Mouse (Mus musculus) kidney, embryonic 16.5 days (tissue): ENCODE measurements at regions not wholly inside any gene's neighbourhood (a gene's known extent, or its start where the extent isn't known, plus 50 kb on each side); places are given as distances from the start of the nearest gene placed in this dataset.

ENCODE experiments used
- ATAC-seq: fragments of 200-750 bp; cut with Nextera tagmentation; 2 replicates; pipeline ENCODE4 v1.8.0; 2017; ENCODE audit warnings: moderate TSS enrichment; ENCODE audit not compliant: low FRiP score, low TSS enrichment
- H3K27ac ChIP-seq: fragments of 300-500 bp; sonication (generic); 2 replicates; pipeline ENCODE4 v1.5.1; 2014; ENCODE audit warnings: low read length
- H3K27me3 ChIP-seq: fragments of 300-500 bp; sonication (generic); 2 replicates; pipeline ENCODE4 v1.6.1; 2014; ENCODE audit warnings: low read length, control low read depth, mixed read lengths; ENCODE audit not compliant: insufficient read depth
- H3K36me3 ChIP-seq: fragments of 300-500 bp; sonication (generic); 2 replicates; pipeline ENCODE4 v1.6.1; 2014; ENCODE audit warnings: low read length, control low read depth, mixed read lengths; ENCODE audit not compliant: insufficient read depth
- H3K4me1 ChIP-seq: fragments of 300-500 bp; sonication (generic); 2 replicates; pipeline ENCODE4 v1.6.1; 2014; ENCODE audit warnings: low read length, control low read depth, mixed read lengths; ENCODE audit not compliant: insufficient read depth
- H3K4me2 ChIP-seq: fragments of 300-500 bp; sonication (generic); replicated peaks from 2 replicates; pipeline ENCODE4 v1.6.1; 2014; ENCODE audit warnings: low read depth, low read length
- H3K4me3 ChIP-seq: fragments of 300-500 bp; sonication (generic); 2 replicates; pipeline ENCODE4 v1.5.1; 2014; ENCODE audit warnings: mild to moderate bottlenecking, low read length
- H3K9ac ChIP-seq: fragments of 300-500 bp; sonication (generic); replicated peaks from 2 replicates; pipeline ENCODE4 v1.6.1; 2014; ENCODE audit warnings: low read length
- H3K9me3 ChIP-seq: fragments of 300-500 bp; sonication (generic); 2 replicates; pipeline ENCODE4 v1.6.1; 2016; ENCODE audit warnings: low read length, control low read depth
- WGBS: fragments of 180-500 bp; shearing (Covaris S2); extraction: QIAGEN DNeasy Blood & Tissue Kit; methylation state at CpG from one replicate; pipeline ENCODE4 v1.1.7; 2014; 5-methylcytosine and 5-hydroxymethylcytosine counted together

DNA sequence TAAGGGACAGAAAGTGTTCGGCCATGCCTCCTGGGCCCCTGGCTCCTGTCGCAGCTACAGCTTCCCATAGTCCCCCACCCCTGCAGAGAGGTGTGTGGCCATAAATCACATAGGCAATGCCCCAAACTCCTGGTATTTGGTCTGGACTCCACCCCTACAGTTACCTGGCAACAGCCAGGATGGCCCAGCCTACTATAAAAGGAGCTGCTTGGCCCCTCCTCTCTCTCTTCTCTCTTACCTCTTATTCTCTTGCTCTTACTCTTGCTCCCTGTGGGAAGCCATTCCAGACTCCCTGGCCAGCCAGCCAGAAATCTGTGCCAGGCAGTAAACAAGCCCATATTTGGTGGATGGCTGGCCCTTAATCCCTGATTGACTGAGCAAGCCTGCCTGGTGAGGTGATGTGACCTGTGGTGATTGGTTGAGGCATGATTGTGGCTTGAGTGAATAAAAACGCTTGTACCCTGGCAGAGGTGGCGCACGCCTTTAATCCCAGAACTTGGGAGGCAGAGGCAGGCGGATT, 56.4 kb upstream of the Nap1l1 start:
- 83% methylated on average over 6 of the region's 6 CpGs for WGBS
- H3K4me2 ChIP-seq, result no peak overlapping the region
- no peak for ATAC-seq
- H3K27me3 ChIP-seq, result no peaks in the 10 kb centered on the region
- H3K4me1 ChIP-seq, result peaks cover 12% of the 10 kb centered on the region; the same call in 1 of the 2 replicates
- H3K9me3 ChIP-seq, result no peaks in the 10 kb centered on the region
- no peak overlapping the region for H3K4me3 ChIP-seq
- no peaks in the 10 kb centered on the region for H3K36me3 ChIP-seq
- H3K9ac ChIP-seq, result no peak overlapping the region
- H3K27ac ChIP-seq, result no peak overlapping the region

DNA sequence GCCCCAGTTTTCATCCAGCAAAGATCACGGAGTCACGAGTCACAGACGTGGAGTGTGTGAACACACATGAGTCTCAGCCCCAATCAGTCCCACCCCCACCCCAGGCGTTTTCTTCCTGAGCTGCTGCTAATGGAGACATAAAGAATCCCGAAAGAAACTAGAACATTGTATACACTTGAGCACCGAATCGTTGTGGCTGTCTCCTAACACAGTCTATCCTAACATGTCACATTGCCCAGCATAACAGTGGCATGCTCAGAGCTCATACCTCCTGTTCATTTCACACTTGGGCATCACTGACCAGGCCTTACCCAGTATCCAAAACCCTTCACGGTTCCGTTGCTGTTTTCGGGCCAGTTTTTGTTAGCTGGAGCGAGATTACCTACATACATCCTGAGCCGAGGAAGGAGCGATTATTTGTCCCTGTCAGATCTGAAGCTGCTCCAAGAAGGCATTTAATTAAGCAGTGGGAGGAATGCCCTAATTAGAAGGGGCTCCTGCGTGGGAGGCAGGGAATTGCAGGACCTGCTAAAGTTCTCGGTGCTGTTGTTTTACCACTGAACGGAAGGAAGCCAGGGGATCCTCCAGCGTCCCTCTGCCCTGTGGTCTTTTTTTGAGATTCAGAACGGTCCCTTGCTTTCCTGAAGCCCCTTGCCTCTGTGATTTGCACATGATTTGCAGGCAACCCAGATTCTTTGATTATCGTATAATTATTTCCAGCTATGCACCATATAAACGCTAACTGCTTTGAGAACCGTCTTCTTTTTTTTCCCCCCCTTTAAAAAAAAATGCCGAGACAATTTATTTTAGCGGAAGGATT, 53.4 kb upstream of the Nap1l1 start:
- Histone ChIP-seq H3K4me2 (peak overlapping the region; percentile 65), H3K27ac (no peak overlapping the region), H3K9ac (peak overlapping the region; percentile 30), H3K4me1 (peaks cover 16% of the 10 kb centered on the region; the same call in 1 of the 2 replicates), H3K9me3 (no peaks in the 10 kb centered on the region), H3K4me3 (peak overlapping the region; percentile 37), H3K27me3 (no peaks in the 10 kb centered on the region), H3K36me3 (no peaks in the 10 kb centered on the region)
- WGBS, result 16% methylated on average over 23 of the region's 23 CpGs
- peak; percentile 33 for ATAC-seq

DNA sequence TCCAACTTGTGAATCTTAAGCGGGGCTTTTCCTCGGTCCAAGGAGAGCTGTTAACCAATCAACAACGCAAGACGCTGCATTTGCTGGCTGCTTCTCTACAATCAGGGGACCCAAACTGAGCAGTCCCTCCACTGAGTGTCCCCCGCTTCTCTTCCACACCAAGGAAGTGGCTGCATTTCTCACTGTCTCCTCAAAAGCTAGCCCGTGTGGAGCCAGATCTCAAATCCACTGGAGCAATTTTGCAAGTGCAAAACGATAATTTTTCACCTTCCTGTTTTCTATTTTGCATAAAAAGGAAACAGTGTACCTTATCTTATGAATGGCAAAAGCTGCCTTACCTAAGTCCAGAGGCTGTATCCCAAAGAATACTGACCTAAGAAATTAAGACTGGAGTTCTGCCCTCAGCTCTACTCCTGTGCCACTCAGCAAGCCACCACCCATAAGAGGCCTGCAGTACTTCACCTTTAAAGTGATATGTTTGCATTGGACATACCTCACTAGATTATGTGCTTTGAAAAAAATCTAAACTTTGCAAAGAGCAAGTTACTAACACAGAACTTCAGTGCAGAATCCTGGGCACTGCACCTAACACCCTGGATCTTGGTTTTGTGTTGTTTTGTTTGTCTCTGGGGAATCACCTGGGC, 52.7 kb upstream of the Nap1l1 start:
- H3K9ac ChIP-seq, result peak overlapping the region; percentile 30
- WGBS, result 8% methylated on average over 7 of the region's 7 CpGs
- H3K4me1 ChIP-seq, result peaks cover 16% of the 10 kb centered on the region; the same call in 1 of the 2 replicates
- H3K4me2 ChIP-seq, result peak overlapping the region; percentile 65
- no peak for ATAC-seq
- H3K36me3 ChIP-seq, result no peaks in the 10 kb centered on the region
- H3K4me3 ChIP-seq, result peak overlapping the region; percentile 37
- no peaks in the 10 kb centered on the region for H3K27me3 ChIP-seq
- H3K27ac ChIP-seq, result no peak overlapping the region
- H3K9me3 ChIP-seq, result no peaks in the 10 kb centered on the region

DNA sequence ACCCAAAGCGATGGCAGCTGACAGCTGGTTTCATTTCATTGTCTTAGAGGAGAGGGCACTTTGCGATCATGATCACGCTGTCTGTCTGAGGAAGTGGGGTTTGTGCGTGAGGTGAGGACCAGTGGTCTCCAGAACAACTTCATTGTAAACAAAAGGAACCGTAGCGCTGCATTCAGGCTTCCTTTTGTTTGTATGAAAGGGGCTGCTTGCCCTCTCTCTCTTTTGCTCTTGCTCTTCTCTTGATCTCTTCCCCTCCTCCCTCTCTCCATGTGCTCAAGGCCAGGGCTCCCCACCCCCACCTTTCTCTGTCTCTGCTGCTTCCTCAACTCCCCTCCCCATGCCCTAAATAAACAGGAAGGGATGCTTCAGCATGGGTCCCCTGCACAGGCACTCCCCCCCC, 51.0 kb upstream of the Nap1l1 start:
- no peak overlapping the region for H3K9ac ChIP-seq
- no peak overlapping the region for H3K27ac ChIP-seq
- 32% methylated on average over 6 of the region's 6 CpGs for WGBS
- H3K4me2 ChIP-seq, result peak overlapping the region; percentile 47; the same call in 1 of the 2 replicates
- H3K4me3 ChIP-seq, result no peak overlapping the region
- peak; percentile 37; the same call in 1 of the 2 replicates for ATAC-seq
- H3K36me3 ChIP-seq, result no peaks in the 10 kb centered on the region
- no peaks in the 10 kb centered on the region for H3K27me3 ChIP-seq
- peaks cover 16% of the 10 kb centered on the region; the same call in 1 of the 2 replicates for H3K4me1 ChIP-seq
- no peaks in the 10 kb centered on the region for H3K9me3 ChIP-seq

DNA sequence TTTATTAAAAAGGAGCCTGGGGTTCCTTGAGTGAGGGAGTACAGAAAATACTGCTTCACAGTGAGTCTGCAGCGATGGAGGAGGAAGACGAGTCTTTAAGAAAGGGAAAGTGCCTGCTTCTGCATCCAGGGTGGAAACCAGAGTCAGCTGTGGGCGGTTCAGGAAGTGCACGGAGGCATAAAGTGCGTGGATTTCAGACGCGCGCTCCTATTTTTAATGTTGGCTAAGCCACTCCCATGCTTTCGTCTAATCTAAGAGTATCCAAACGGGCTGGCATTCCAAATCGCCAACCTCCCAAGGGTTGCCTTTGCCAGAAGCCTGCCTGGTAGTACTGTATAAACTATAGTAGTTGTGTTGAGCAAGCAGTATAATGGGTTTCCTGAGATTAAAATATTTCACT, 50.4 kb upstream of the Nap1l1 start:
- Histone ChIP-seq H3K9me3 (no peaks in the 10 kb centered on the region), H3K36me3 (no peaks in the 10 kb centered on the region), H3K27me3 (no peaks in the 10 kb centered on the region), H3K4me2 (peak overlapping the region; percentile 47), H3K9ac (0 out of 2 replicates have a peak overlapping the region, but pooled peaks have one; percentile 32), H3K4me3 (peak overlapping the region; percentile 28), H3K27ac (no peak overlapping the region), H3K4me1 (peaks cover 16% of the 10 kb centered on the region; the same call in 1 of the 2 replicates)
- 50% methylated on average over 11 of the region's 11 CpGs for WGBS
- ATAC-seq, result no peak
